Mouse (Mus musculus): ENCODE results near the gene Hmgcl. TPM values are rescaled to one million over a fixed set of nuclear protein-coding genes. Genes with fewer than 3 reads are reported as not detected.

Gene Hmgcl
- polyA plus RNA-seq, 1 experiment: 27.9 TPM

DNA sequence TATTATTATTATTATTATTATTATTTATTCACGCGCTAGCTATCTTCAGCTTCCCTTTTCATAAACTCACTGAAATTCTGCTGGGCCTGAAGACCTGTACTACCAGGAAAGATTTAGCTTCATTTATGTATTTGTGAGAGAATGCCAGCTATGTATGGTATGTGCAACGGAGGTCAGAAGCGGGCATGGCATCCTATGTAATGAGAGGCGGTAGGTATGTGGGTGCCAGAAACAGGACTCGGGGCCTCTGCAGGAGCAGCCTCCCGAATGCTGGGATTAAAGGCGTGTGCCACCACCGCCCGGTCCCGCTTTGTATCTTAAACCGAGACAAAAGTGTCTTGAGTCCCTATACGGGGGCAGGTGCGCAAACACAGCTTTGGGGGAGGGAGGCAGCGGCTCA, 16.7 kb downstream of the Hmgcl start:
- Histone ChIP-seq H3K36me3 (ENCODE audit: control insufficient read depth, insufficient read depth, low read length) (peaks cover 23% of the 10 kb centered on the region), H3K27me3 (ENCODE audit: control insufficient read depth, insufficient read depth, low read length) (no peaks in the 10 kb centered on the region), H3K27ac (ENCODE audit: insufficient read depth, low read length) (peak overlapping the region; percentile 94), H3K4me3 (ENCODE audit: extremely low read depth, insufficient read depth, insufficient read length) (peak overlapping the region; percentile 72), H3K4me1 (ENCODE audit: control insufficient read depth, insufficient read depth, insufficient read length) (peaks cover 8% of the 10 kb centered on the region; the same call in 1 of the 2 replicates)
- no peak for DNase-seq (ENCODE audit: low read depth in 1 of 2, low spot score in 2 of 2)
- TF ChIP-seq CTCF (IDR thresholded peaks at IDR 0.05; ENCODE audit: extremely low read depth, insufficient read depth, insufficient read length, insufficient replicate concordance) (no peak), POLR2A (IDR thresholded peaks at IDR 0.05; ENCODE audit: low read depth, low read length) (no peak)
- WGBS: 9% methylated on average over 15 of the region's 15 CpGs

- WGBS: under 1% methylated on average over 56 of the region's 56 CpGs
- peak; percentile 95 to 97 for DNase-seq (ENCODE audit: low read depth in 1 of 2, low spot score in 2 of 2)
- peaks cover 8% of the 10 kb centered on the region; the same call in 1 of the 2 replicates for H3K4me1 ChIP-seq (ENCODE audit: control insufficient read depth, insufficient read depth, insufficient read length)
- TF ChIP-seq CTCF (IDR thresholded peaks at IDR 0.05; ENCODE audit: extremely low read depth, insufficient read depth, insufficient read length, insufficient replicate concordance) (no peak), POLR2A (IDR thresholded peaks at IDR 0.05; ENCODE audit: low read depth, low read length) (peak; percentile 95)
- H3K27ac ChIP-seq (ENCODE audit: insufficient read depth, low read length): peak within 1 kb of the TSS; percentile 94
- peak within 1 kb of the TSS; percentile 72 for H3K4me3 ChIP-seq (ENCODE audit: extremely low read depth, insufficient read depth, insufficient read length)
- H3K36me3 ChIP-seq (ENCODE audit: control insufficient read depth, insufficient read depth, low read length): peaks cover 23% of the 10 kb centered on the region
- H3K27me3 ChIP-seq (ENCODE audit: control insufficient read depth, insufficient read depth, low read length): no peaks in the 10 kb centered on the region
These were observed 17.4 kb downstream of the Hmgcl start, which contains the start of gene Gale for GRCm38 (mm10) chr4:135963457-135964193. Gene Gale (plus strand): TSS chr4:135963727.

- peaks cover 8% of the 10 kb centered on the region; the same call in 1 of the 2 replicates for H3K4me1 ChIP-seq (ENCODE audit: control insufficient read depth, insufficient read depth, insufficient read length)
- no peaks in the 10 kb centered on the region for H3K27me3 ChIP-seq (ENCODE audit: control insufficient read depth, insufficient read depth, low read length)
- no peak for DNase-seq (ENCODE audit: low read depth in 1 of 2, low spot score in 2 of 2)
- 3% methylated on average over 12 of the region's 12 CpGs for WGBS
- H3K4me3 ChIP-seq (ENCODE audit: extremely low read depth, insufficient read depth, insufficient read length): peak overlapping the region; percentile 70; the same call in 1 of the 2 replicates
- peaks cover 25% of the 10 kb centered on the region for H3K36me3 ChIP-seq (ENCODE audit: control insufficient read depth, insufficient read depth, low read length)
- TF ChIP-seq POLR2A (IDR thresholded peaks at IDR 0.05; ENCODE audit: low read depth, low read length): no peak
- no peak for TF ChIP-seq CTCF (IDR thresholded peaks at IDR 0.05; ENCODE audit: extremely low read depth, insufficient read depth, insufficient read length, insufficient replicate concordance)
- H3K27ac ChIP-seq (ENCODE audit: insufficient read depth, low read length): no peak overlapping the region
These were observed 18.2 kb downstream of the Hmgcl start for GRCm38 (mm10) chr4:135964426-135964825.

GRCm38 (mm10) chr4:135965113-135965512, 18.9 kb downstream of the Hmgcl start:
- H3K4me3 ChIP-seq (ENCODE audit: extremely low read depth, insufficient read depth, insufficient read length): no peak overlapping the region
- H3K27ac ChIP-seq (ENCODE audit: insufficient read depth, low read length): no peak overlapping the region
- 84% methylated on average over 9 of the region's 9 CpGs for WGBS
- peaks cover 8% of the 10 kb centered on the region; the same call in 1 of the 2 replicates for H3K4me1 ChIP-seq (ENCODE audit: control insufficient read depth, insufficient read depth, insufficient read length)
- TF ChIP-seq POLR2A (IDR thresholded peaks at IDR 0.05; ENCODE audit: low read depth, low read length) (no peak), CTCF (IDR thresholded peaks at IDR 0.05; ENCODE audit: extremely low read depth, insufficient read depth, insufficient read length, insufficient replicate concordance) (no peak)
- peaks cover 31% of the 10 kb centered on the region for H3K36me3 ChIP-seq (ENCODE audit: control insufficient read depth, insufficient read depth, low read length)
- no peak for DNase-seq (ENCODE audit: low read depth in 1 of 2, low spot score in 2 of 2)
- H3K27me3 ChIP-seq (ENCODE audit: control insufficient read depth, insufficient read depth, low read length): no peaks in the 10 kb centered on the region

- TF ChIP-seq POLR2A (IDR thresholded peaks at IDR 0.05; ENCODE audit: low read depth, low read length) (no peak), CTCF (IDR thresholded peaks at IDR 0.05; ENCODE audit: extremely low read depth, insufficient read depth, insufficient read length, insufficient replicate concordance) (no peak)
- peaks cover 31% of the 10 kb centered on the region for H3K36me3 ChIP-seq (ENCODE audit: control insufficient read depth, insufficient read depth, low read length)
- DNase-seq (ENCODE audit: low read depth in 1 of 2, low spot score in 2 of 2): no peak
These were observed 20.0 kb downstream of the Hmgcl start for GRCm38 (mm10) chr4:135966283-135966682.

DNA sequence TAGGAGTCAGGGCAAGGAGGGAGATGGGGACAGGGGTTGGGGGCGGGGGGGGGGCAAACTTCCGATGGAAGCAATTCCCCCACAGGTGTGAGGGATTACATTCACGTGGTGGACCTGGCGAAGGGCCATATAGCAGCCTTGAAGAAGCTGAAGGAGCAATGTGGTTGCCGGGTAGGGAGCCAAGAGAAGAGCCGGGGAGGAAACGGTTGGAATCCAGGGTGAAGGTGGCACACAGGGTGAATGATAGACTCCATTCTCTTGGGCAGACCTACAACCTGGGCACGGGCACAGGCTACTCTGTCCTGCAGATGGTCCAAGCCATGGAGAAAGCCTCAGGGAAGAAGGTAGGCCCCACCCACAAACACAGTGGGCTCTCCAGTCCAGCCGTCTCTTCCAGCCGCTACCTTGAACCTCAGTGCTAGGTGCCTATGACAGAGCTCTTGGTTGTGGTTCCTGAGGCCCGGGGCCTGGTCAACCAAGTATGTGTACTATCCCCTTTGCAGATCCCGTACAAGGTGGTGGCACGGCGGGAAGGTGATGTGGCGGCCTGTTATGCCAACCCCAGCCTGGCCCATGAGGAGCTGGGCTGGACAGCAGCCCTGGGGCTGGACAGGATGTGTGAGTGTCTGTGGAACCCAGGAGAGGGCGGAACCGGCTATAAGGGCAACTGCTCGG, 21.0 kb downstream of the Hmgcl start:
- 95% methylated on average over 18 of the region's 18 CpGs for WGBS
- Histone ChIP-seq H3K27me3 (ENCODE audit: control insufficient read depth, insufficient read depth, low read length) (no peaks in the 10 kb centered on the region), H3K4me3 (ENCODE audit: extremely low read depth, insufficient read depth, insufficient read length) (no peak overlapping the region), H3K27ac (ENCODE audit: insufficient read depth, low read length) (no peak overlapping the region), H3K4me1 (ENCODE audit: control insufficient read depth, insufficient read depth, insufficient read length) (peaks cover 8% of the 10 kb centered on the region; the same call in 1 of the 2 replicates), H3K36me3 (ENCODE audit: control insufficient read depth, insufficient read depth, low read length) (peaks cover 31% of the 10 kb centered on the region)
- TF ChIP-seq POLR2A (IDR thresholded peaks at IDR 0.05; ENCODE audit: low read depth, low read length) (no peak), CTCF (IDR thresholded peaks at IDR 0.05; ENCODE audit: extremely low read depth, insufficient read depth, insufficient read length, insufficient replicate concordance) (no peak)
- no peak for DNase-seq (ENCODE audit: low read depth in 1 of 2, low spot score in 2 of 2)

More at GRCm38 (mm10) chr4:135966283-135966682, 20.0 kb downstream of the Hmgcl start:
- no peak overlapping the region for H3K27ac ChIP-seq (ENCODE audit: insufficient read depth, low read length)
- H3K4me3 ChIP-seq (ENCODE audit: extremely low read depth, insufficient read depth, insufficient read length): no peak overlapping the region
- WGBS: 95% methylated on average over 16 of the region's 16 CpGs
- H3K27me3 ChIP-seq (ENCODE audit: control insufficient read depth, insufficient read depth, low read length): no peaks in the 10 kb centered on the region
- peaks cover 8% of the 10 kb centered on the region; the same call in 1 of the 2 replicates for H3K4me1 ChIP-seq (ENCODE audit: control insufficient read depth, insufficient read depth, insufficient read length)
